In genomic region chr14:12072026-12072861, GRCm38 (mm10) we compare ENCODE assay signal across 17 mouse cellular contexts.
A peak's percentile ranks its signal among the peaks of the same experiment; 100 is the strongest.
DNase-seq lines count a peak whose midpoint lies in the region; ATAC-seq and TF ChIP-seq lines count a peak whose summit lies in the region.
"Had no signal": no experiment of that assay in that cellular context is flagged by ENCODE, and none has a peak within 500 bp of the region (broad histone marks: within the 10 kb centered on the region; RNA-seq: fewer than 3 reads in every experiment).

No protein-coding gene starts in this region.

- H3K27me3 ChIP-seq in heart, embryonic 12.5 days (replicated peaks), result no peaks in the 10 kb centered on the region
- H3K27me3 ChIP-seq in liver, embryonic 16.5 days (ENCODE audit: control insufficient read depth, insufficient read depth, low read depth, low read length), result no peaks in the 10 kb centered on the region
- H3K27me3 ChIP-seq in kidney, embryonic 15.5 days, result no peaks in the 10 kb centered on the region
- H3K27me3 ChIP-seq in small intestine, adult 2 months (ENCODE audit: control insufficient read depth, insufficient read depth, low read length), result no peaks in the 10 kb centered on the region
- H3K27me3 ChIP-seq in neural tube, embryonic 15.5 days (replicated peaks), result no peaks in the 10 kb centered on the region
- H3K27me3 ChIP-seq: hindbrain, embryonic 13.5 days; liver, embryonic 13.5 days; neural tube, embryonic 12.5 days had no signal

- DNase-seq in heart, adult 11 months, result peak; percentile 66
- no peak for DNase-seq in liver
- DNase-seq in lung, postnatal 4 days, result no peak
- DNase-seq: cerebellum, adult 9-11 months; liver, embryonic 13.5 days had no signal

- H3K4me3 ChIP-seq in heart, embryonic 12.5 days, result no peak overlapping the region
- no peak overlapping the region for H3K4me3 ChIP-seq in liver, embryonic 16.5 days (ENCODE audit: low read depth, low read length)
- no peak overlapping the region for H3K4me3 ChIP-seq in kidney, embryonic 15.5 days (replicated peaks)
- H3K4me3 ChIP-seq in small intestine, adult 2 months (ENCODE audit: low read depth, low read length), result no peak overlapping the region
- H3K4me3 ChIP-seq in neural tube, embryonic 15.5 days (replicated peaks), result no peak overlapping the region
- H3K4me3 ChIP-seq: hindbrain, embryonic 13.5 days; left cerebral cortex, adult 2 months; liver, embryonic 13.5 days; neural tube, embryonic 12.5 days had no signal

- H3K9ac ChIP-seq in heart, embryonic 12.5 days, result no peak overlapping the region
- no peak overlapping the region for H3K9ac ChIP-seq in liver, embryonic 16.5 days (ENCODE audit: low read depth, low read length)
- H3K9ac ChIP-seq in kidney, embryonic 15.5 days, result no peak overlapping the region
- no peak overlapping the region for H3K9ac ChIP-seq in neural tube, embryonic 15.5 days (replicated peaks)
- H3K9ac ChIP-seq: hindbrain, embryonic 13.5 days; liver, embryonic 13.5 days; neural tube, embryonic 12.5 days had no signal

- TF ChIP-seq POLR2A in small intestine, adult 2 months (IDR thresholded peaks at IDR 0.05; ENCODE audit: low read depth, low read length), result no peak

- no peak overlapping the region for H3K4me2 ChIP-seq in heart, embryonic 12.5 days
- no peak overlapping the region for H3K4me2 ChIP-seq in liver, embryonic 16.5 days (ENCODE audit: low read depth, low read length)
- no peak overlapping the region for H3K4me2 ChIP-seq in kidney, embryonic 15.5 days
- H3K4me2 ChIP-seq in neural tube, embryonic 15.5 days, result no peak overlapping the region
- H3K4me2 ChIP-seq: hindbrain, embryonic 13.5 days; liver, embryonic 13.5 days; neural tube, embryonic 12.5 days had no signal

- no peaks in the 10 kb centered on the region for H3K36me3 ChIP-seq in heart, embryonic 12.5 days
- H3K36me3 ChIP-seq in liver, embryonic 16.5 days (ENCODE audit: control insufficient read depth, insufficient read depth), result no peaks in the 10 kb centered on the region
- no peaks in the 10 kb centered on the region for H3K36me3 ChIP-seq in kidney, embryonic 15.5 days
- H3K36me3 ChIP-seq in small intestine, adult 2 months (ENCODE audit: control insufficient read depth, insufficient read depth, low read length), result no peaks in the 10 kb centered on the region
- no peaks in the 10 kb centered on the region for H3K36me3 ChIP-seq in neural tube, embryonic 15.5 days
- H3K36me3 ChIP-seq: G1E; hindbrain, embryonic 13.5 days; liver, embryonic 13.5 days; neural tube, embryonic 12.5 days had no signal

- 77% methylated on average over 7 of the region's 7 CpGs for WGBS in heart, embryonic 12.5 days
- 57% methylated on average over 7 of the region's 7 CpGs for WGBS in liver, embryonic 16.5 days (ENCODE audit: insufficient replicate concordance)
- WGBS in kidney, embryonic 15.5 days, result 55% methylated on average over 7 of the region's 7 CpGs
- WGBS in small intestine, adult 2 months, result 84% methylated on average over 7 of the region's 7 CpGs
- WGBS in neural tube, embryonic 15.5 days, result 87% methylated on average over 7 of the region's 7 CpGs

- H3K9me3 ChIP-seq in heart, embryonic 12.5 days (replicated peaks), result no peaks in the 10 kb centered on the region
- H3K9me3 ChIP-seq in liver, embryonic 16.5 days (replicated peaks; ENCODE audit: control insufficient read depth, low read length), result no peaks in the 10 kb centered on the region
- H3K9me3 ChIP-seq in kidney, embryonic 15.5 days (replicated peaks), result no peaks in the 10 kb centered on the region
- no peaks in the 10 kb centered on the region for H3K9me3 ChIP-seq in neural tube, embryonic 15.5 days (replicated peaks)
- H3K9me3 ChIP-seq: G1E; hindbrain, embryonic 13.5 days; liver, embryonic 13.5 days; neural tube, embryonic 12.5 days had no signal

- TF ChIP-seq CTCF in small intestine, adult 2 months (IDR thresholded peaks at IDR 0.05; ENCODE audit: extremely low read depth, insufficient read length, insufficient replicate concordance, low read depth, low read length), result no peak

- no peak for ATAC-seq in heart, embryonic 12.5 days (ENCODE audit: insufficient number of reproducible peaks, low FRiP score)
- no peak for ATAC-seq in liver, embryonic 16.5 days (ENCODE audit: low read depth)
- ATAC-seq in kidney, embryonic 15.5 days (replicated peaks; ENCODE audit: low FRiP score), result no peak; the same call in 1 of the 2 replicates
- no peak for ATAC-seq in neural tube, embryonic 15.5 days (ENCODE audit: low FRiP score)
- ATAC-seq: CD4-positive, CD25-positive, alpha-beta regulatory T cell, adult 4 months; forebrain, embryonic 16.5 days; lung, postnatal 0 days had no signal

- H3K4me1 ChIP-seq in heart, embryonic 12.5 days (replicated peaks), result peaks cover 11% of the 10 kb centered on the region; the same call in 1 of the 2 replicates
- H3K4me1 ChIP-seq in liver, embryonic 16.5 days (ENCODE audit: control insufficient read depth, low read depth, low read length), result no peaks in the 10 kb centered on the region; the same call in 1 of the 2 replicates
- peaks cover 10% of the 10 kb centered on the region for H3K4me1 ChIP-seq in kidney, embryonic 15.5 days
- H3K4me1 ChIP-seq in small intestine, adult 2 months (ENCODE audit: control insufficient read depth, insufficient read depth, insufficient read length, low read length), result peaks cover 12% of the 10 kb centered on the region; the same call in 1 of the 2 replicates
- H3K4me1 ChIP-seq in neural tube, embryonic 15.5 days, result 0 out of 2 replicates have a peak, but pooled peaks cover 8% of the 10 kb centered on the region
- H3K4me1 ChIP-seq: liver, embryonic 13.5 days; neural tube, embryonic 12.5 days had no signal

- H3K27ac ChIP-seq in heart, embryonic 12.5 days (ENCODE audit: poor library complexity, severe bottlenecking), result no peak overlapping the region
- peak overlapping the region; percentile 10; the same call in 1 of the 2 replicates for H3K27ac ChIP-seq in liver, embryonic 16.5 days (ENCODE audit: low read length)
- H3K27ac ChIP-seq in kidney, embryonic 15.5 days, result peak overlapping the region; percentile 52
- peak overlapping the region; percentile 70; the same call in 1 of the 2 replicates for H3K27ac ChIP-seq in small intestine, adult 2 months (ENCODE audit: insufficient read depth, low read depth, low read length)
- H3K27ac ChIP-seq in neural tube, embryonic 15.5 days (replicated peaks), result no peak overlapping the region
- H3K27ac ChIP-seq: hindbrain, embryonic 13.5 days; left cerebral cortex, adult 2 months; liver, embryonic 13.5 days; neural tube, embryonic 12.5 days had no signal

Comparison
In these comparisons a context has a peak if more than half of its experiments do, and no peak if none do; other contexts are left out.
1. H3K27ac ChIP-seq: peak in liver, embryonic 16.5 days (single experiment), kidney, embryonic 15.5 days (single experiment) and small intestine, adult 2 months (single experiment); none in heart, embryonic 12.5 days (single experiment) and neural tube, embryonic 15.5 days (single experiment).